Mouse (Mus musculus) heart, adult 18-20 months (tissue): Measurements from ENCODE around the gene Rhov. TPM values are rescaled to one million over a fixed set of nuclear protein-coding genes. Genes with fewer than 3 reads are reported as not detected.
A peak's percentile ranks its signal among the peaks of the same experiment; 100 is the strongest.

ENCODE experiments used
- DNase-seq, 2 experiments: peaks; one replicate each; pipeline ENCODE4 v3.0.0; 2021 to 2022; ENCODE audit warnings: mixed read lengths in 1 of 2
- long read RNA-seq, 2 experiments: library from polyadenylated mRNA; stranded (forward); transcript quantifications; one replicate each; pipeline ENCODE4 v2.0.0; 2021
- total RNA-seq, 2 experiments: library from RNA; stranded (reverse); gene quantifications; 2 replicates each; pipeline ENCODE4 v1.2.3; 2021

The Rhov gene
- total RNA-seq = not detected
- long read RNA-seq, experiment 1 = 0 reads
- long read RNA-seq, experiment 2 = 0 reads

GRCm38 (mm10) chr2:119270643-119271331 is at the start of gene Rhov:
Rhov (minus strand) TSS chr2:119271272.
- DNase-seq = peak in 1 of 2 experiments; percentile 37

DNA sequence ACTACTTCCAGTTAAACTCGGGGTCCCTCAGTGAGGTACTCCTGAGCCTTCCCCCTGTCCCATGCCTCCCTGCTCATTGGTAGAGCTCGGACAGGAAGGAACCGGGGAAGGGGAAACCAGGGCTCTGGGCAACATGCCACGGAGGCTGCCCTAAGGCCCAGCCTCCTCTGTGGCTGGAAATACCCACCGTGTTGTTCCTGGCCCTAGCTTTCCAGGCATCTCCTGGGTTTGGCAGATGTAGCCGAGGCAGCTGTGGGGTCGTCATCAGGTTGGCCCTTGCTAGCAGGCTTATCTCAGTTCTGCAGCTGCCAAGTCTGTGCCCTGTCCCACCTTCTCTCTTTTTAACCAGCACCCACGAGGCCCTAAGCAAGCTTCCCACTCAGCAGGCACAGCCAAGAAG is 49.5 kb upstream of the Rhov start:
- no peak for DNase-seq

DNA sequence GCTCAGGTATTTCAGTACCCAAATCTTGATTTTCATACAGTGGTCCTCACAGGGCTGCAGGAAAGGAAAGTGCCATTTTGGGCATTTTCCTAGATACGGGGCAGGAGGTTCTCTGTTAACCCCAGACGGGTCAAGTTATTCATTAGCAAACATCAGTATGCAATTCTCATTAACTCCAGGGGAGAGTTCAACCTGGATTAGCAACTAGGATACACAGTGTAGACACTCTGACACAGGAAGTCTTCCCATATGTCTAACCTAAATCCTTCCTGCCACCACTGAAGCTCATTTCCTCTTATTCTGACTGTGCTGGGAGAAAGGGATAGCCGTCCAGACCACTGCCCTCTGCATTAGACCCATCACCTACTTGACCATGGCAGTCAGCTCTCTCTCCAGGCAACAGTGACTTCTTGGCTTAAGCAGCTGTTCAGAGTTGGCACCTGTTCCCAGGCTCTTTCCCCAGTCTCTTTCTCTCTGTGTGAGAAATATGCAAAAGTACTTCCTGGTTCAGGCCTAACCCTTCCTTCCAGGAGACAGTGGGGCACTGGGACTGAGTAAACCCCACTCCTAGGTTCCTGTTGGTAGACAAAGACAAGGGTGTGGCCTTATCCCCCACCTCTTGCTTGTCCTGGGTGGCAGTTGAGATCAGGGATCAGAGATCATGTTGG is 47.1 kb upstream of the Rhov start:
- no peak for DNase-seq

GRCm38 (mm10) chr2:119314742-119315310 is 43.8 kb upstream of the Rhov start:
- DNase-seq = no peak

DNA sequence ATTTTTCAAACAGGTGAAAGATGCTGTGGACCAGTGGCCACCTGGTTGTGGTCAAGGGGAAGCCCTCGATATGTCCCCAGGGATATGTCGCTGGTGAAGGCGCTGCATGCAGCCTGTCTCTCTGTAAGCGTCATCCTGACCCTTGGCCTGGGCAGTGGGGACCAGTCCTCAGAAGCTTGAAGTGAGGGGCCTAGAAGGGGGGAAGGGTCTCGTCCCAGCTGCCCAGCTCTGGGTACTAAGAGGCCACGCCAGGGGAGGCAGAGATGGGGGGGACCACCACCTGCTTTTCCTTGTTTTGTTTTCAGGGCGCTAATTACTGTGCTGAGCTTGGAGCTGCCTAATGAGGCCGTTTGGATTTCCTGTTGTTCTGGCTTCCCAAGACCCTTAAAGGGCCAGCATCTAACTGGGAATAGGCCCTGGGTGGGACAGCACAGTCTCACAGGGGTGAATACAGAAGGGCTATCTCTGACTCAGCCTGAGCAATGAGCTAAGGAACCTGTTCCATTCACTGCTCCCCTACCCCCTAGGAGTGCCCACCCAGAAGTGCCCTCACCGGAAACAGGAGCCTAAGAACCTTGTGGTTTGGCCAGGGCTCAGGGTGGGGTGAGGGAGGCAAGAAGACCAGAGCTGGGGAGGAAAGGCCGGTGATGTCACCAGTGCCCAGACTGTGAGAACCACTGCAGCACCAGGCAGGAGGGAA is 42.9 kb upstream of the Rhov start:
- DNase-seq = no peak

GRCm38 (mm10) chr2:119312380-119312958 is 41.4 kb upstream of the Rhov start:
- no peak for DNase-seq

DNA sequence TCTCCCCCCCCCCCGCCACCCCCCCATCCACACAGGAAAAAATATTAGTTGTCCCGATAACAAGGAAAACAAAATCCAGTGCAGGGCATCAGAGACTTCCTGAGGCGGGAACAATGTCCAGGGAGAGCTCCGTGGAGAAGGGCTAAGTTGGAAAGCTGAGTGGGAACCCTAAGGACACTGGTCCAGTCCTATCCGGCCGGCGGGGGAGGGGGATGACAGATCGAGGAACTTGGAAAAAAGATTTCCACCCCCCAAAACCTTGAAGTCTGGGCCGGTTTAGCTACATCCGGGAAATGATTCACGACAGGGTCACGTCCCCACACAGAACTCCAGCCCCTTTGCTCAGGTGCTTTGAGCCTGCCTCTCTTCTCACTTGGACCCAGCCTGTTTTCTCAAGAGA is 40.5 kb upstream of the Rhov start:
- peak in 1 of 2 experiments; percentile 69 for DNase-seq

DNA sequence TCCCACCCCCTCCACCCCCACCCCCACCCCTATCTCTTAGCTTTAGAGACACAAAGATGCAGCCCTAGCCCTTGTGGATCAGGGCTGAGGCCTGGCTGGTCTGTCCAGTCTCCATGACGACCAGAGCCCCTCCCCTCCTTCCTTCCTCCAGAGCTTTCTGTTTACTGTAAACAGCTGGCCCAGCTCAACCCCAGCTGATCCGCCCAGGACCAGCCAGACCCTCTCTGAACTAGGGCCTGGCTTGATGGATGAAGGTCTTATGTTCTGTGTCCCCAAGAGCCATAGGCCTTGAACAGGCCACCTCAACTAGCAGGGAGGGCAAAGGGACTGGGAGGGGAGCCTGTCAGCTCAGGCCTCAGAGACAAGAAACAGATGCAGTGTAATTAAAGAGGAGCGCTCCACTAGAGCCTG is 33.7 kb upstream of the Rhov start:
- DNase-seq = peak; percentile 52 to 72

GRCm38 (mm10) chr2:119304391-119304790 is 33.3 kb upstream of the Rhov start:
- DNase-seq = no peak

DNA sequence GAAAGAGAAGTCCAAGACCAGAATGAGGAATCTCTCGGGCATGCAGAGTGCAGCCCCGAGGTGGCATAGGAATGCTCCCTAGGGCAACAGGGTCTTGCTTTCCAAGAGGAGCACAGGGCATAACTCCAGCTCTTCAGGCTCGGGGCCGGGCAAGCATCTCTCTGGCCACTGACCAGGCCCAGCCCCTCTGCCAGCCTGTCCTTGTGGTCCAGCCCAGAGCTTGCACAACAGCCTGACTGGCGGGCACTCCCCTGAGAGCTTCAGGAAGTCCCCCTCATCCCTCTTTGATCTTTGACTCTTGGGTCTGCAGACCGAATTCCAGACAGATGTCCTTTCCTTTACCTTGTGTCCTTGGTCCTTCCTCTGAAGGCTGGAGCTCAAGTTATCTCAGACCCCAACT is 31.8 kb upstream of the Rhov start:
- no peak for DNase-seq

DNA sequence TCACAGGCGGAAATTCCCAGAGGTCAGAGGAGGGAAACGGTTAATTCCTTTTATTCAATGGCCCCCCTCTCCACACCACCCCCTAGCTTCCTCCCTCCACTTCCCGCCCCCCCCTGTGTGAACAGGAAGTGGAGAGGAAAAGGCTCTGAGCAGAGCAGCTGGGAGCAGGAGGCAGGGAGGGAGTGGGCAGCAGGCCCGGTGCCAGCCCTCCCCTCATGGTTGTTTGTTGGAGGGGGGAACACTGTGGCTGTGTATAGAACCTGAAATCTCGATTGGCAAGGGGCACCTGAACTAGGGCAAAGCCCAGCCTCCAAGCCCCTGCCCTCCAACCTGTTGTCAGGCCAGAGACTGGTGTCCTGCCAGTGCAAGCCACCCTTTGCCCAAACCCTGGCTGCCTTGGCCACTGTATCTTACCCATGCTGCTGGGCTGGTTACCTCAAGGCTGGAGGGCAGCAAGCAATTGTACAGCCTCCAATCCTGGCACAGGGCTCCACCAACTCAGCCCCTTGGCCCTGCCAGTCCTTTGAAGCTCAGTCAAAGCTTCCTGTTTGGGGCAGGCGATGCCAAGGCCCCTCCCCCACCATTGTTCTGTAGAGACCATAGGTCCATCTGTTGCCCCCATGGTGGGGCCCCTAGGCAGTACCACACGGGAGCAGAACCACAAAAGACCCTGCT is 29.9 kb upstream of the Rhov start:
- peak; percentile 61 to 82 for DNase-seq

DNA sequence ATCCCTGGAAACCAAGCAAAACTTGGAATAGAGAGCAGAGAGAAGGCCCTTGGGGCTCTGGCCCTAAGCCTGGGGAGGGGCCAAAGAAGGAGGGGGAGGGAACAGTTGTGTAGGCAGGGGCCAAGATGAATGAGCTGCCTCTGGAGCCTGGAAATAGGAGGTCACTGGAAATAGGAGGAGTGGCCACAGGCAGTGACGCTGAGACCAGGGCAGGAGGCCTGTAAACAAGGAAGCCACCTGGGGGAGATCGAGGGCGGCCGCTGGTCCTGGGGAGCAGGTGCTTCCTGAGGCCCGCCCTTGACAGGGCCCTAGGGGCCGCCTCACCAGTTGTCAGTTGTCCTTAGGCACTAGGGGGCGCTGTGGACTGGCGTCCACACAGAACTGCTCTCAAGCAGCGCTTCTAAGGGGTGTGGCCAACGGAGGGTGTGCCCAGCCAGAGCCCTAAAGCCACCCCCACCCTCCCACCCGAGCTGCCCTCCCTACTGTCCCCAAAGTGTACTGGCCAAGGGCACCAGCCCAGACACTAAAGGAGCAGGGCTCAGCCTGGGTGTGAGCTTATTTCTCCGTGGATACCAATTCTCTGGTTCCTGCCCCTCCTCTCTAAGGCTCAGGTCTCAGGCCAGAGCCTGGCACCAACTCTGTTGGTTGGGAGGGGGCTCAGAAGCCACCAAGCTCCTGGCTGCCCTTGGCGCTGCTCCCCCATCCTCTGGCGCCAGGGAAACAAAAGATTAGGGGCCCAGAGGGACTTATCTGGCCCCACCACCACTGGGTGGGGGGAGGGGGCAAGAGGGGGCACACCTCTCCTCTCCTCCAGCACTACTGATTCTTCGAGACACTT is 29.1 kb upstream of the Rhov start:
- DNase-seq = peak; percentile 87 to 94

DNA sequence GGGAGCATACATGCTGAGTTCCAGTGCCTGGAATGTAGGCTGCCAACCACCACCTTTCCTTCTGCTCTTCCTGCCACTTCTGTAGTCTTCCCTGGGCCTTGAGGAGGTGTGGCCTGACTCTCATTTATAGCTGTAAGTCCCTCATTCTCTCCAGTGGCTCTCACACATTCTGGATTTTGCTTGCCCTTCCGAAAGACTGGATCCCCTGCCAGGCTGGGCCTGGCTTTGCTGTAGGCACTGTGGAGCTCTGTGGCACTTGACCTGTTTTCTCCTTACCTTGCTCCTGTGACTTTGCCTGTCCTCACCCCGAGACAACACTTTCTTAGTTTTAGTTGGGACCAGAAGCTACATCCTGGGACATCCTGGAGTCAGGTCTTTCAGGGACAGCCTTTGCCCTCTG is 27.8 kb upstream of the Rhov start:
- no peak for DNase-seq

- peak; percentile 70 to 84 for DNase-seq
These were observed 27.3 kb upstream of the Rhov start for GRCm38 (mm10) chr2:119298330-119298729.

DNA sequence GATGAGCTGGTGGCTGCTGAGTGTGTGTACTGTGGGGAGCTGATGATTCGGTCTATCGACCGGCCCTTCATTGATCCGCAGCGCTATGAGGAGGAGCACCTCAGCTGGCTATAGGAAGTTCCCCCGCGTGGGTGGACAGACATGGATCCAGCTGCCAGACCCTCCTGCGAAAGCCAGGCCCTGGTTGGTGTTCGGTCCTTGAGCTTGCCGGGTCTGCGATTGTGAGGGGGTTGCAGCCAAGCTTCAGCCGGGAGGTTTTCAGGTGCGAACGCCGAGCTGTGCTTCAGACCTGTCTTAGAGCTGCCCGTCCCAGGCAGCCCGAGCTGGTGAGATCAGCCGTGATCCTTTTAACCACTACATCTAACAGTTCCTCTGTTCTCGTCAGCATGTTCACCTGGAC is 26.4 kb upstream of the Rhov start:
- no peak for DNase-seq

GRCm38 (mm10) chr2:119296756-119297155 is 25.7 kb upstream of the Rhov start:
- DNase-seq = no peak

- no peak for DNase-seq
These were observed 23.3 kb upstream of the Rhov start for GRCm38 (mm10) chr2:119294411-119294810.

GRCm38 (mm10) chr2:119293776-119294390 is 22.8 kb upstream of the Rhov start:
- no peak for DNase-seq

- DNase-seq = no peak
These were observed 22.2 kb upstream of the Rhov start for GRCm38 (mm10) chr2:119293311-119293710.

DNA sequence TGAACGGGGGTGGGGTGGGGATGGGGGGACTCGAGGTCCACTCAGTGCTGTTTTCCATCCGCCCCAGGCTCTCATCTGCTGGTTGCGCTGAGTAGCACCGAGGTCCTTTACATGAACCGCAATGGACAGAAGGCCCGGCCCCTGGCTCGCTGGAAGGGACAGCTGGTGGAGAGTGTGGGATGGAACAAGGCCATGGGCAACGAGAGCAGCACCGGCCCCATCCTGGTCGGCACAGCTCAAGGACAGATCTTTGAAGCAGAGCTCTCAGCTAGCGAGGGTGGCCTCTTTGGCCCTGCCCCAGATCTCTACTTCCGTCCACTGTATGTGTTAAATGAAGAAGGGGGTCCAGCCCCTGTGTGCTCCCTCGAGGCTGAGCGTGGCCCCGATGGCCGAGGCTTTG is 21.8 kb upstream of the Rhov start:
- no peak for DNase-seq

DNA sequence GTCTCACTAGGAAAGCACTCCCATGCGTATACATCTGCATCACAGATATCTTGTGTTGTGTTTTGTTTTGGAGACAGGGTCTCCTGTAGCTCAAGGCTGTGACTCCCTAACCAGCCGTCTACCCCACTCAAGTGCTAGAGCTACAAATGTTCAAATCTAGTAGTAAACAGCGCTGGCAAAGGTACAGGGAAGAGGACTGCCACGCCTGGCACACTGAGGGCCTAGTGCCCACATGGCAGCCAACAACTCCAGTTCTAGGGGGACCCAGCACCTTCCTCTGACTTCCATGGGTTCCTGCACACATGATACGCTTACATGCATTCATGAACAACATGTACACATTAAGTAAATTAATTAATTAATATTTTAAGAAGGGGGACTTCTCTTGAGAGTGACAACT is 21.2 kb upstream of the Rhov start:
- no peak for DNase-seq
